Mouse (Mus musculus) C2C12 (cell line): Measurements from ENCODE around the gene Ssh2. TPM values are rescaled to one million over a fixed set of nuclear protein-coding genes. Genes with fewer than 3 reads are reported as not detected.
"Not testable (repeated sequence)": the region's sequence is repeated elsewhere in the genome, so short reads cannot be mapped to it uniquely, and the experiment has no call there.

ENCODE experiments used
- H3K27me3 ChIP-seq: one replicate; pipeline ENCODE4 v1.6.1; 2011; ENCODE audit not compliant: control insufficient read depth, insufficient read depth, insufficient read length
- H3K36me3 ChIP-seq: one replicate; pipeline ENCODE4 v1.6.1; 2011; ENCODE audit not compliant: control insufficient read depth, insufficient read depth
- H3K4me3 ChIP-seq: one replicate; pipeline ENCODE4 v1.5.1; 2011; ENCODE audit warnings: mild to moderate bottlenecking, control low read depth; ENCODE audit not compliant: poor library complexity, insufficient read depth, severe bottlenecking
- H3K79me2 ChIP-seq: one replicate; pipeline ENCODE4 v1.6.1; 2011; ENCODE audit not compliant: control insufficient read depth, insufficient read depth
- H3K79me3 ChIP-seq: one replicate; pipeline ENCODE4 v1.6.1; 2011; ENCODE audit warnings: low read depth, control low read depth
- H3ac ChIP-seq: one replicate; pipeline ENCODE3; 2011; ENCODE audit warnings: low read depth; ENCODE audit not compliant: control insufficient read depth, insufficient read length
- CEBPB ChIP-seq: IDR thresholded peaks from one replicate; pipeline ENCODE4 v1.6.1; 2011; ENCODE audit warnings: low read depth, mild to moderate bottlenecking, control low read depth, moderate library complexity
- CTCF ChIP-seq: IDR thresholded peaks from one replicate; pipeline ENCODE4 v1.5.1; 2011; ENCODE audit not compliant: control insufficient read depth, insufficient read depth, insufficient read length
- FOSL1 ChIP-seq: IDR thresholded peaks from one replicate; pipeline ENCODE4 v1.8.0; 2011; ENCODE audit warnings: mild to moderate bottlenecking, low read length; ENCODE audit not compliant: poor library complexity, insufficient read depth, severe bottlenecking
- MAX ChIP-seq: IDR thresholded peaks from one replicate; pipeline ENCODE4 v1.6.1; 2011; ENCODE audit warnings: mild to moderate bottlenecking, control low read depth
- MYOD1 ChIP-seq: IDR thresholded peaks from one replicate; pipeline ENCODE4 v1.6.1; 2011; ENCODE audit warnings: low read depth; ENCODE audit not compliant: control insufficient read depth, insufficient read length
- MYOG ChIP-seq: IDR thresholded peaks from one replicate; pipeline ENCODE4 v1.6.1; 2011; ENCODE audit not compliant: control insufficient read depth, insufficient read length; ENCODE audit errors: extremely low read depth
- USF1 ChIP-seq: IDR thresholded peaks from one replicate; pipeline ENCODE4 v1.6.1; 2011; ENCODE audit warnings: low read depth, mild to moderate bottlenecking, control low read depth, moderate library complexity
- polyA plus RNA-seq: library from polyadenylated mRNA; unstranded; fragments of >200 nt; fragmentation: generic; extraction: Trizol; gene quantifications from one replicate; pipeline ENCODE4 v1.2.1, GENCODE M21; 2012; ENCODE audit warnings: missing spikeins

Gene Ssh2
- polyA plus RNA-seq, 1 experiment: 2.7 TPM

- no peak overlapping the region for H3K4me3 ChIP-seq
- H3K36me3 ChIP-seq: no peaks in the 10 kb centered on the region
- H3K79me2 ChIP-seq: no peaks in the 10 kb centered on the region
- H3K79me3 ChIP-seq: no peaks in the 10 kb centered on the region
- no peaks in the 10 kb centered on the region for H3K27me3 ChIP-seq
- H3ac ChIP-seq: no peak overlapping the region
- no peak for TF ChIP-seq CTCF
- no peak for TF ChIP-seq MYOG
- no peak for TF ChIP-seq FOSL1
- no peak for TF ChIP-seq USF1
- no peak for TF ChIP-seq CEBPB
- no peak for TF ChIP-seq MAX
- no peak for TF ChIP-seq MYOD1
These were observed 43.4 kb downstream of the Ssh2 start for GRCm38 (mm10) chr11:77259441-77259840.

- Histone ChIP-seq H3ac (no peak overlapping the region), H3K4me3 (no peak overlapping the region)
These were observed 51.3 kb downstream of the Ssh2 start for GRCm38 (mm10) chr11:77267401-77267800.

GRCm38 (mm10) chr11:77276000-77276399 lies 59.9 kb downstream of the Ssh2 start:
- Histone ChIP-seq H3ac (no peak overlapping the region), H3K79me2 (no peaks in the 10 kb centered on the region), H3K4me3 (no peak overlapping the region), H3K79me3 (no peaks in the 10 kb centered on the region), H3K36me3 (peaks cover 12% of the 10 kb centered on the region), H3K27me3 (no peaks in the 10 kb centered on the region)
- TF ChIP-seq CEBPB (no peak), MYOG (no peak), MYOD1 (no peak), CTCF (no peak), USF1 (no peak), FOSL1 (no peak), MAX (no peak)

More at GRCm38 (mm10) chr11:77267401-77267800, 51.3 kb downstream of the Ssh2 start:
- Histone ChIP-seq H3K36me3 (no peaks in the 10 kb centered on the region), H3K27me3 (no peaks in the 10 kb centered on the region), H3K79me3 (no peaks in the 10 kb centered on the region), H3K79me2 (no peaks in the 10 kb centered on the region)
- TF ChIP-seq USF1 (no peak), CEBPB (no peak), MYOD1 (no peak), MYOG (no peak), MAX (no peak), FOSL1 (no peak), CTCF (no peak)

- H3K4me3 ChIP-seq, H3K79me2 ChIP-seq, H3K27me3 ChIP-seq, H3ac ChIP-seq, H3K79me3 ChIP-seq: not testable (repeated sequence)
- peaks cover 12% of the 10 kb centered on the region for H3K36me3 ChIP-seq
These were observed 62.5 kb downstream of the Ssh2 start for GRCm38 (mm10) chr11:77278538-77278937.

GRCm38 (mm10) chr11:77280219-77280618 lies 64.1 kb downstream of the Ssh2 start:
- H3K4me3 ChIP-seq: no peak overlapping the region
- H3K27me3 ChIP-seq: no peaks in the 10 kb centered on the region
- H3ac ChIP-seq: no peak overlapping the region
- H3K36me3 ChIP-seq: peaks cover 12% of the 10 kb centered on the region
- TF ChIP-seq CTCF: no peak
- TF ChIP-seq CEBPB: no peak
- no peak for TF ChIP-seq MAX
- no peak for TF ChIP-seq FOSL1
- TF ChIP-seq MYOD1: no peak
- TF ChIP-seq MYOG: no peak
- no peak for TF ChIP-seq USF1
- H3K79me2 ChIP-seq: no peaks in the 10 kb centered on the region
- no peaks in the 10 kb centered on the region for H3K79me3 ChIP-seq

GRCm38 (mm10) chr11:77291447-77291846 lies 75.4 kb downstream of the Ssh2 start:
- H3ac ChIP-seq: no peak overlapping the region
- no peaks in the 10 kb centered on the region for H3K79me2 ChIP-seq
- no peaks in the 10 kb centered on the region for H3K36me3 ChIP-seq
- no peaks in the 10 kb centered on the region for H3K27me3 ChIP-seq
- H3K4me3 ChIP-seq: no peak overlapping the region
- no peaks in the 10 kb centered on the region for H3K79me3 ChIP-seq
- TF ChIP-seq USF1: no peak
- TF ChIP-seq MAX: no peak
- no peak for TF ChIP-seq CTCF
- TF ChIP-seq MYOG: no peak
- TF ChIP-seq FOSL1: no peak
- no peak for TF ChIP-seq MYOD1
- TF ChIP-seq CEBPB: no peak

- not testable (repeated sequence) for H3ac ChIP-seq, H3K79me2 ChIP-seq, H3K27me3 ChIP-seq, H3K4me3 ChIP-seq, H3K79me3 ChIP-seq, H3K36me3 ChIP-seq
These were observed 77.6 kb downstream of the Ssh2 start for GRCm38 (mm10) chr11:77293673-77294072.
